Mouse (Mus musculus): ENCODE results near the gene Smarcc2. TPM values are rescaled to one million over a fixed set of nuclear protein-coding genes. Genes with fewer than 3 reads are reported as not detected.
A peak's percentile ranks its signal among the peaks of the same experiment; 100 is the strongest.

The Smarcc2 gene
- polyA plus RNA-seq, 1 experiment from 2014 or later = 209 TPM

DNA sequence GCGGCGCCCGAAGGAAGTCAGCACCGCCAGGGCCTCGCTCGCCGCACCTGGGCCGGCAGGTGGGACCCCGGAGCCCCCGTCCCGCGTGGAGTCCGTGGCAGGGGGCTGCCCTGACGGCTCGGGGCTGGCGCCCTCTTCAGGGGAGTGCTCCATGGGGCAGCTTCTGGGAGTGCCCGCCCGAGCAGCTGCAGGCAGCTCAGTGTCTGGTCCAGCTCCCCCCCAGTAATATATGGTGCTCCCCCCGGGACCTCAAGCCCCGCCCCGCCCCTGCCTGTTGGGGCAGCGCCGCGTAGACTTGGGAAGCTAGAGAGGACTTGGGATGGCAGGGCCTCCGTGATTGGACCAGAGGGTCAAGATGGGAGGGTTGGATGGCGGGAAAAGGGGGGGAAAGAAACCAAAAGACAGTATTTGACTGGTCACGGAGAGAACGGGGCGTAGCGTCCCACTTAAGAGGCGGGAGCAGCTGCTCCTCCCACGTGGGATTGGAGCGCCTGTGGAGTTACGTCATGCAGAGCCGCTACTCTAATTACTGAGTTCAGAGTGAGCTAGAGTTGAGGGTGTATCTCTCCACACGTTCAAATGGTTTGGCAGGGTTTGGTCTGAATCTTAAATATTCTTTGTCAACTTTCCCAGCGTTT, 66.7 kb downstream of the Smarcc2 start, which contains the start of gene Esyt1:
Gene Esyt1 (minus strand): TSS at position 201 of the 638 bp plus-strand sequence.
- Histone ChIP-seq H3K4me2 (peak within 1 kb of the TSS; percentile 100), H3K9ac (peak within 1 kb of the TSS; percentile 65), H3K27me3 (replicated peaks) (peaks cover 6% of the 10 kb centered on the region; the same call in 1 of the 2 replicates), H3K4me1 (peaks cover 27% of the 10 kb centered on the region), H3K9me3 (no peaks in the 10 kb centered on the region), H3K36me3 (replicated peaks) (no peaks in the 10 kb centered on the region), H3K27ac (peak within 1 kb of the TSS; percentile 61), H3K4me3 (peak within 1 kb of the TSS; percentile 67)
- ATAC-seq (replicated peaks) = peak; percentile 94
- WGBS = under 1% methylated on average over 37 of the region's 37 CpGs

DNA sequence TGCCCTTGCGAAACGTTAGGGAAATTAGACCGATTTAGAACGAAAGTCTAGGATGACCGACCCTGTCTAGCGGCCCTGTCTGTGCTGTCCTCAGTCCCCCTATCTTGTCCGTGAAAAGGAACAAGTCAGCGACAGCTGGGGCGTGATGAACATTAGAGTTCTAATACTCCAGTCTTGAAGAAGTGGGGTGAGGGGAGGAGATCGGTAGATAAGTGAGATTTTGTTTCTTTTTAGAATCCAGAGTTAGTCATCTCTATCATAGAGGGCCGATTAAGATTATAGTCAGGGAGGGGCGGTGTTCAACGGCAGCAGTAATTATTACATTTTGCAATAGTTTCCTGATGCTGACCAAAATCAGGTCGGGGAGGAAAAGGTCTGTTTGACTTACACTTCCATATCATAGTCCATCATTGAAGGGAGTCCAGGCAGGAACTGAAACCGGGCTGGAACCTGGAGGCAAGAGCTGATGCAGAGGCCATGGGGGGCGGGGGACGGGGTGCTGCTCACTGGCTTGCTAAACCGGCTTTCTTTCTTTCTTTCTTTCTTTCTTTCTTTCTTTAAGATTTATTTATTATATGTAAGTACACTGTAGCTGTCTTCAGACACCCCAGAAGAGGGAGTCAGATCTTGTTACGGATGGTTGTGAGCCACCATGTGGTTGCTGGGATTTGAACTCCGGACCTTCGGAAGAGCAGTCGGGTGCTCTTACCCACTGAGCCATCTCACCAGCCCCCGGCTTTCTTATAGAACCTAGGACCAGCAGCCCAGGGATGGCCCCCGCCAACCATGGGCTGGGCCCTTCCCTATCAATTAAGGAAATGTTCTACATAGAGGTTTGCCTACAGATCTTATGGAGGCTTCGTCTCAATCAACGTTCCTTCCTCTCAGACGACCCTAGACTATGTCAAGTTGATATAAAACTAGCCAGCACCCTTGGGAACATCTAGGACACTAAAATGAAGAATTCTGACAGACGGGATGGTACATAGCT, 67.6 kb downstream of the Smarcc2 start:
- Histone ChIP-seq H3K9ac (no peak overlapping the region; the same call in 1 of the 2 replicates), H3K4me1 (peaks cover 27% of the 10 kb centered on the region)

DNA sequence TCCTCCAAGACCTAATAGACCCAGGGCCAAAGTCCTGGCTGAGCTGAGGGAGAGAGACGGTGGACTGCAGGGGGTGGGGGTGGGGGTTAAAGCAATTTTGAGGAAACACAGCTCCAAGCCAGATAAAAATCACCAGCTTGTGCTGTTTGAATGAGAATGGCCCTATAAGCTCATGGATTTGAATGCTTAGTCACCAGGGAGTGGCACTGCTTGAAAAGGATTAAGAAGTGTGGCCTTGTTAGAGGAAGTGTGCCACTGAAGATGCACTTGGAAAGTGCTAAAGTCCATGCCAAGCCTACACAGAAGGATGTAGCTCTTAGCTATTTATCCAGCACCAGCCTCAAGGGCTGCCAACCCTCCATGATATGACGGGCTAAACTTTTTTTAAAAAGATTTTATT, 76.2 kb downstream of the Smarcc2 start:
- no peak overlapping the region for H3K27ac ChIP-seq
- no peaks in the 10 kb centered on the region for H3K27me3 ChIP-seq (replicated peaks)
- no peak overlapping the region for H3K9ac ChIP-seq
- no peak overlapping the region for H3K4me3 ChIP-seq
- peaks cover 7% of the 10 kb centered on the region for H3K4me1 ChIP-seq
- no peak overlapping the region for H3K4me2 ChIP-seq
- H3K36me3 ChIP-seq (replicated peaks) = no peaks in the 10 kb centered on the region
- WGBS = 66% methylated on average over 2 of the region's 2 CpGs
- H3K9me3 ChIP-seq = no peaks in the 10 kb centered on the region
- ATAC-seq (replicated peaks) = no peak

More for the DNA sequence above, 67.6 kb downstream of the Smarcc2 start:
- Histone ChIP-seq H3K27me3 (replicated peaks) (peaks cover 6% of the 10 kb centered on the region; the same call in 1 of the 2 replicates), H3K36me3 (replicated peaks) (no peaks in the 10 kb centered on the region), H3K9me3 (no peaks in the 10 kb centered on the region), H3K4me2 (peak overlapping the region; percentile 100), H3K27ac (no peak overlapping the region), H3K4me3 (peak overlapping the region; percentile 67)
- 31% methylated on average over 28 of the region's 28 CpGs for WGBS
- 0 out of 2 replicates have a peak, but pooled peaks have one; percentile 19 for ATAC-seq (replicated peaks)

DNA sequence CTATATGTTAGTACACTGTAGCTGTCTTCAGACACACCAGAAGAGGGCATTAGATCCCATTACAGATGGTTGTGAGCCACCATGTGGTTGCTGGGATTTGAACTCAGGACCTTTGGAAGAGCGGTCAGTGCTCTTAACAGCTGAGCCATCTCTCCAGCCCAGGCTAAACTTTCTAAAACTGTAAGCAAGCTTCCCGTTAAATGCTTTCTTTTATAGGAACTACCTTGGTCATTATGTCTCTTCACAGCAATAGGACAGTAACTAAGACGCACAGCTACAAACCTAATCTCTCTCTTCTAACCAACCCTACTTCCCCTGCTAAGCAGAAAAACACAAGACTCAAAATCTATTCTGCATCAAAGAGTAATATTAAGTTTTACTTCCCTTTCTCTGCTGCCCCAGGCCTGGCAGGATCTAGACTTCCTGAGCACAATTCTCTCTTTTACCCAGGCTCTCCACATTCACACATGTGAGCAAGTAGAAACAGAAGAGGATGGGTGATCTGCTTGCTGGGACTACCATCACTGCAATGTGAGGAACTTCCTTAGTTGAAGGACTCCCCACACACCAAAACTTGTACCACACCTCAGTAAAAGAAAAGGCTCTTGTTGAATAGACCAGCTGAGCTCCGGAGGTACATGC, 76.7 kb downstream of the Smarcc2 start:
- Histone ChIP-seq H3K27me3 (replicated peaks) (no peaks in the 10 kb centered on the region), H3K9me3 (no peaks in the 10 kb centered on the region), H3K27ac (no peak overlapping the region), H3K4me1 (peaks cover 7% of the 10 kb centered on the region), H3K4me3 (peak overlapping the region; percentile 25), H3K4me2 (peak overlapping the region; percentile 48), H3K9ac (no peak overlapping the region), H3K36me3 (replicated peaks) (no peaks in the 10 kb centered on the region)
- no peak; the same call in 1 of the 2 replicates for ATAC-seq (replicated peaks)
- 70% methylated on average over 4 of the region's 4 CpGs for WGBS

DNA sequence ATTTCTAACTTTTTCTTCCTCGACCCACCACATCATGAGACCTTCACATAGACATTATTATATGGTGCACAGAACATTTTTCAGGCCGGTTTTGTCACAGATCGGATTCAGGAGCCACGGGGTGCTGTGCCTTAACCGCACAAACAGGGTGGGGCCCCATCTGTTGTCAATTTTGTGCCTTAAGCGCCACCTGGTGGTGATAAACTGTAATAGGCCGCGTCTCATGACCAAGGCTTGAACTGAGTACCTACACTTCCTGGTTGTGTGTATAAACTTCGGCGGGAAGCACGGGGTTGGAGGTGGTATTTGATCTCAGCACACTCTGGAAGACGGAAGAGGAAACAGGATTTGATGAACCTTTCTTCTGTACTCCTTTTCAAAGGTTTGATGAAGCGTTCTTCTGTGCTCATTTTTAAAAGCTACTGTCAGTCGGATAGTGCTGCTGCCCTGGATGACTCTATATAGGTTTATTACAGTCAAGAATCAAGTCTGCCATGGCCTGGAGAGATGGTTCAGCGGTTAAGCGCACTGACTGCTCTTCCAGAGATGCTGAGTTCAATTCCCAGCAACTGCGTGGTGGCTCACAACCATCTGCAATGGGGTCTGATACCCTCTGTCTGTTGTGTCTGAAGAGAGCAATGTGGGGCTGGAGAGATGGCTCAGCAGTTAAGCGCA, 77.4 kb downstream of the Smarcc2 start:
- Histone ChIP-seq H3K9me3 (no peaks in the 10 kb centered on the region), H3K4me1 (peaks cover 7% of the 10 kb centered on the region), H3K4me2 (peak overlapping the region; percentile 48), H3K4me3 (peak overlapping the region; percentile 25), H3K27ac (no peak overlapping the region), H3K9ac (no peak overlapping the region), H3K27me3 (replicated peaks) (no peaks in the 10 kb centered on the region), H3K36me3 (replicated peaks) (no peaks in the 10 kb centered on the region)
- peak; percentile 91 for ATAC-seq (replicated peaks)
- 17% methylated on average over 18 of the region's 18 CpGs for WGBS

DNA sequence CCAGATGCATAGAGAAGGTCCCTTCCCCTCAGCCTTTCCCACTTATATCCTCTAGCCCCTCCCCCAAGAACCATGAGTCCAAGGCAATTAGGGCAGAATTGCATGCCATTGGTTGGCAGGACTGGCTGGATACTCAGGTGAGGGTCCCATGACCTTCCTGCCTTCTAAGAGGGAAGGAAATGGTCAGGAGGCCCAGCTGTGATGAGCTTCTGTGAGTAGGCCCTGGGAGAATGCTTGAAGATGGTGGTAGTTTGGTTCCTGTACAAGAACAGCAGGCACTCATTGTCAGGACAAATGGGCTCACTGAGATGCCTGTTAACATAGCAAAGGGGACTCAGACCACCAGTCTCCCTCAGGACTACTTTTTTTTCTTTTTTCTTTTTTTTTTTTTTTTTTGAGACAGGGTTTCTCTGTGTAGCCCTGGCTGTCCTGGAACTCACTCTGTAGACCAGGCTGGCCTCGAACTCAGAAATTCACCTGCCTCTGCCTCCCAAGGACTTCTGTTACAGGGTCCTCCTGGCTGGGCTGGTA, 79.4 kb downstream of the Smarcc2 start:
- no peak for ATAC-seq (replicated peaks)
- peaks cover 6% of the 10 kb centered on the region; the same call in 1 of the 2 replicates for H3K36me3 ChIP-seq (replicated peaks)
- H3K4me1 ChIP-seq = peaks cover 7% of the 10 kb centered on the region
- no peaks in the 10 kb centered on the region for H3K9me3 ChIP-seq
- no peak overlapping the region for H3K27ac ChIP-seq
- H3K27me3 ChIP-seq (replicated peaks) = no peaks in the 10 kb centered on the region
- no peak overlapping the region for H3K4me2 ChIP-seq
- no peak overlapping the region for H3K4me3 ChIP-seq
- no peak overlapping the region for H3K9ac ChIP-seq
- 86% methylated on average over 1 of the region's 1 CpGs for WGBS

Small RNAs within 50 kb of the gene (microRNA-seq; reads per million reads assigned to microRNA genes)
- gene Mir6916 (not detected), gene Mir8105 (0.74 reads per million)

Other genes with a start within 250 kb of the Smarcc2 start
- gene Spryd4, start 247.4 kb upstream of the Smarcc2 start, polyA plus RNA-seq (2015; fragmentation: Nextera tagmentation; extraction: Ambion mirVana) = 20.2 and 21.4 TPM in 2 replicates
- 0.09 TPM in 1 of 2 replicates, not detected in the other for gene Mip, start 233.4 kb upstream of the Smarcc2 start, polyA plus RNA-seq (2015; fragmentation: Nextera tagmentation; extraction: Ambion mirVana)
- 17.8 and 20.5 TPM in 2 replicates for gene Timeless, start 227.2 kb upstream of the Smarcc2 start, polyA plus RNA-seq (2015; fragmentation: Nextera tagmentation; extraction: Ambion mirVana)
- gene Apon, start 205.2 kb upstream of the Smarcc2 start, polyA plus RNA-seq (2015; fragmentation: Nextera tagmentation; extraction: Ambion mirVana) = not detected in 2 replicates
- 0.18 TPM in 1 of 2 replicates, not detected in the other for gene Apof, start 190.6 kb upstream of the Smarcc2 start, polyA plus RNA-seq (2015; fragmentation: Nextera tagmentation; extraction: Ambion mirVana)
- gene Stat2, start 188.7 kb upstream of the Smarcc2 start, polyA plus RNA-seq (2015; fragmentation: Nextera tagmentation; extraction: Ambion mirVana) = 21.4 and 23.5 TPM in 2 replicates
- gene Il23a, start 160.5 kb upstream of the Smarcc2 start, polyA plus RNA-seq (2015; fragmentation: Nextera tagmentation; extraction: Ambion mirVana) = not detected in 2 replicates
- gene Pan2, start 155.9 kb upstream of the Smarcc2 start, polyA plus RNA-seq (2015; fragmentation: Nextera tagmentation; extraction: Ambion mirVana) = 21.9 and 24.0 TPM in 2 replicates
- gene Cnpy2, start 136.8 kb upstream of the Smarcc2 start, polyA plus RNA-seq (2015; fragmentation: Nextera tagmentation; extraction: Ambion mirVana) = 194 and 204 TPM in 2 replicates
- gene Cs, start 121.5 kb upstream of the Smarcc2 start, polyA plus RNA-seq (2015; fragmentation: Nextera tagmentation; extraction: Ambion mirVana) = 256 and 257 TPM in 2 replicates
- 42.6 and 44.2 TPM in 2 replicates for gene Coq10a, start 90.3 kb upstream of the Smarcc2 start, polyA plus RNA-seq (2015; fragmentation: Nextera tagmentation; extraction: Ambion mirVana)
- 15.0 and 15.6 TPM in 2 replicates for gene Ankrd52, start 82.1 kb upstream of the Smarcc2 start, polyA plus RNA-seq (2015; fragmentation: Nextera tagmentation; extraction: Ambion mirVana)
- gene Slc39a5, start 58.0 kb upstream of the Smarcc2 start, polyA plus RNA-seq (2015; fragmentation: Nextera tagmentation; extraction: Ambion mirVana) = not detected in 2 replicates
- 146 and 147 TPM in 2 replicates for gene Nabp2, start 47.8 kb upstream of the Smarcc2 start, polyA plus RNA-seq (2015; fragmentation: Nextera tagmentation; extraction: Ambion mirVana)
- gene Rnf41, start 47.6 kb upstream of the Smarcc2 start, polyA plus RNA-seq (2015; fragmentation: Nextera tagmentation; extraction: Ambion mirVana) = 105 and 107 TPM in 2 replicates
- gene Myl6, start 34.9 kb downstream of the Smarcc2 start, polyA plus RNA-seq (2015; fragmentation: Nextera tagmentation; extraction: Ambion mirVana) = 892 and 955 TPM in 2 replicates
- gene Myl6b, start 39.4 kb downstream of the Smarcc2 start, polyA plus RNA-seq (2015; fragmentation: Nextera tagmentation; extraction: Ambion mirVana) = 5.4 and 5.7 TPM in 2 replicates
- 10.5 and 11.1 TPM in 2 replicates for gene Esyt1, start 66.6 kb downstream of the Smarcc2 start, polyA plus RNA-seq (2015; fragmentation: Nextera tagmentation; extraction: Ambion mirVana)
- 20.8 and 22.7 TPM in 2 replicates for gene Zc3h10, start 88.5 kb downstream of the Smarcc2 start, polyA plus RNA-seq (2015; fragmentation: Nextera tagmentation; extraction: Ambion mirVana)
- gene Rpl41, start 90.1 kb downstream of the Smarcc2 start, polyA plus RNA-seq (2015; fragmentation: Nextera tagmentation; extraction: Ambion mirVana) = 2,126 and 2,161 TPM in 2 replicates
- 125 and 128 TPM in 2 replicates for gene Pa2g4, start 106.7 kb downstream of the Smarcc2 start, polyA plus RNA-seq (2015; fragmentation: Nextera tagmentation; extraction: Ambion mirVana)
- 0.42 and 0.56 TPM in 2 replicates for gene Erbb3, start 130.4 kb downstream of the Smarcc2 start, polyA plus RNA-seq (2015; fragmentation: Nextera tagmentation; extraction: Ambion mirVana)
- 322 and 332 TPM in 2 replicates for gene Rps26, start 167.5 kb downstream of the Smarcc2 start, polyA plus RNA-seq (2015; fragmentation: Nextera tagmentation; extraction: Ambion mirVana)
- 23.0 and 23.1 TPM in 2 replicates for gene Ikzf4, start 186.7 kb downstream of the Smarcc2 start, polyA plus RNA-seq (2015; fragmentation: Nextera tagmentation; extraction: Ambion mirVana)
- gene Suox, start 214.8 kb downstream of the Smarcc2 start, polyA plus RNA-seq (2015; fragmentation: Nextera tagmentation; extraction: Ambion mirVana) = 14.3 and 16.7 TPM in 2 replicates
- gene Rab5b, start 237.0 kb downstream of the Smarcc2 start, polyA plus RNA-seq (2015; fragmentation: Nextera tagmentation; extraction: Ambion mirVana) = 122 and 123 TPM in 2 replicates
- gene Pmel, start 244.9 kb downstream of the Smarcc2 start, polyA plus RNA-seq (2015; fragmentation: Nextera tagmentation; extraction: Ambion mirVana) = 0.54 and 0.88 TPM in 2 replicates
- gene Cdk2, start 245.8 kb downstream of the Smarcc2 start, polyA plus RNA-seq (2015; fragmentation: Nextera tagmentation; extraction: Ambion mirVana) = 15.1 and 18.6 TPM in 2 replicates

All from midbrain, embryonic 15.5 days (tissue).